Mouse (Mus musculus) heart, embryonic 10.5 days (tissue): Measurements from ENCODE around the gene Alox8. TPM values are rescaled to one million over a fixed set of nuclear protein-coding genes. Genes with fewer than 3 reads are reported as not detected.

ENCODE experiments used
- DNase-seq: peaks from one replicate; pipeline ENCODE4 v3.0.0-alpha.2; 2017; ENCODE audit warnings: low spot score
- H3K27ac ChIP-seq: fragments of 300-500 bp; sonication (generic); 2 replicates; pipeline ENCODE4 v1.5.1; 2016; ENCODE audit warnings: mild to moderate bottlenecking
- H3K27me3 ChIP-seq: fragments of 300-500 bp; sonication (generic); 2 replicates; pipeline ENCODE4 v1.6.1; 2016; ENCODE audit warnings: mild to moderate bottlenecking; ENCODE audit not compliant: poor library complexity, insufficient read depth, severe bottlenecking
- H3K36me3 ChIP-seq: fragments of 300-500 bp; sonication (generic); 2 replicates; pipeline ENCODE4 v1.6.1; 2016; ENCODE audit warnings: mild to moderate bottlenecking, moderate library complexity
- H3K4me1 ChIP-seq: fragments of 300-500 bp; sonication (generic); 2 replicates; pipeline ENCODE4 v1.6.1; 2016; ENCODE audit warnings: mild to moderate bottlenecking
- H3K4me3 ChIP-seq: fragments of 300-500 bp; sonication (generic); 2 replicates; pipeline ENCODE4 v1.5.1; 2016; ENCODE audit warnings: mild to moderate bottlenecking, moderate library complexity
- H3K9me3 ChIP-seq: fragments of 300-500 bp; sonication (generic); 2 replicates; pipeline ENCODE4 v1.6.1; 2016; ENCODE audit warnings: mild to moderate bottlenecking, moderate library complexity
- WGBS: fragments of 180-500 bp; shearing (Covaris S2); methylation state at CpG from one replicate; pipeline ENCODE4 v1.1.7; 2016; 5-methylcytosine and 5-hydroxymethylcytosine counted together
- polyA plus RNA-seq: library from polyadenylated mRNA; unstranded; fragments of >200 nt; fragmentation: Nextera tagmentation; extraction: Ambion mirVana; gene quantifications from 2 replicates; pipeline ENCODE4 v1.2.1, GENCODE M21; 2016

Alox8 gene
- 1.1 and 1.2 TPM in 2 replicates for polyA plus RNA-seq

DNA sequence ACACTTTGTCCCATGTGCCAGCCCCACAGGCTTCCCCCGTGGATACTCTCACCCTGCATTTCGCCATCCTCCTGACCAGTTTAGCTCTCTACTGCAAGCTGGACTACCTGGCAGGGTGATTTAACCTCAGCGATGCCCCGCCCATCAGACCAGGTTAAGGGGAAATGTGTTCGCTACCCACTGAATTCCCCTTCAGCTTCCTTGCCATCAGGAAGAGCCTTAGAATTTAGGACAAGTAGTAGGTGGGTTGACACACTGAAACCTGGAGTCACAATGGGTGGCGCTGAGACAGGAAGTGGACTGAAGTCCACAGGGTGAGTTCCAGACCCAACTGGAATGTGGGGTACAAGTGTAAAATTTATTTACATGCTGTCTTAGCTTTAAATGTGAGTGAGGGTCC, at the start of gene Alox8:
Gene Alox8 (minus strand): TSS at position 101 of the 400 bp plus-strand sequence.
- H3K9me3 ChIP-seq, result no peaks in the 10 kb centered on the region
- peak within 1 kb of the TSS; percentile 13; the same call in 1 of the 2 replicates for H3K27ac ChIP-seq
- no peaks in the 10 kb centered on the region for H3K36me3 ChIP-seq
- 34% methylated on average over 6 of the region's 6 CpGs for WGBS
- no peak for DNase-seq
- peaks cover 28% of the 10 kb centered on the region for H3K4me1 ChIP-seq
- peaks cover 50% of the 10 kb centered on the region for H3K27me3 ChIP-seq
- peak within 1 kb of the TSS; percentile 56 for H3K4me3 ChIP-seq

DNA sequence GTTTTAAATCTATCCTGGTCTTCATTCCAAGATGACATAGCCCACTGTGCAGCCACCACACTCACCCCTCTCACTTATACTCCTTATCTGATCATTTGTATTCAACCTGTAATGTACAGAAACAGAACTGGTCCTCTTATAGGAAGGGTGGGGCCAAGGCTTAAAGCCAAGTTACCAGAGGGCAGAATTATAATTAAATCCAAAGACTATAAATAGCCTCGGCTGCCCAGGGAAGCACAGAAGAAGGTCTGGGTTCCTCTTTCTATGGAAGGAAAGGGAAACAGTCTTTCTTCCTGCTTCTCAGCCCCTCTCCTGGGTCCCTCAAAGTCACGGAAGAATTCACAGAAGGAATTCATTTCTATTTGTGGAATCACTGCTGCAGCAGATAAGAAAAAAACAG, 48.0 kb upstream of the Alox8 start:
- Histone ChIP-seq H3K4me3 (no peak overlapping the region), H3K27ac (no peak overlapping the region; the same call in 1 of the 2 replicates), H3K4me1 (peaks cover 15% of the 10 kb centered on the region), H3K9me3 (no peaks in the 10 kb centered on the region), H3K27me3 (peaks cover 8% of the 10 kb centered on the region), H3K36me3 (no peaks in the 10 kb centered on the region)
- WGBS, result 17% methylated on average over 2 of the region's 2 CpGs
- no peak for DNase-seq

DNA sequence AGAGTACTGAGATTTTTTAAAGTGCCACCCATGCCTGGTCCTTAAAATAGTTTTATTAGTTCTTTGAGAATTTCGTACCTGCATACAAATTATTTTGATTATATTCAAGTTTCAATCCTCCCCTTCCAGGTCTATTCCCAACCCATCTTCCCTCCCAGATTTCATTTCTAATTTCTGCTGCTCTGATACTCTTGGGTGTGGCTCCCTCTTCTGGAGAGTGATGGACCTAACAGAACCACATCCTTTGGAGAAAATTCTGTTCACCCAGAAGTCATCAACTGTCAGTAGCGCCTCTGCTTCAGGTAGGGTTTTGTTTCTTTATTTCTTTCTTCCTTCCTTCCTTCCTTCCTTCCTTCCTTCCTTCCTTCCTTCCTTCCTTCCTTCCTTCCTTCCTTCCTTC, 47.3 kb upstream of the Alox8 start:
- Histone ChIP-seq H3K4me1 (peaks cover 15% of the 10 kb centered on the region), H3K36me3 (no peaks in the 10 kb centered on the region), H3K9me3 (no peaks in the 10 kb centered on the region), H3K27ac (no peak overlapping the region), H3K4me3 (no peak overlapping the region), H3K27me3 (peaks cover 8% of the 10 kb centered on the region)
- WGBS, result 16% methylated on average over 2 of the region's 2 CpGs
- DNase-seq, result no peak

DNA sequence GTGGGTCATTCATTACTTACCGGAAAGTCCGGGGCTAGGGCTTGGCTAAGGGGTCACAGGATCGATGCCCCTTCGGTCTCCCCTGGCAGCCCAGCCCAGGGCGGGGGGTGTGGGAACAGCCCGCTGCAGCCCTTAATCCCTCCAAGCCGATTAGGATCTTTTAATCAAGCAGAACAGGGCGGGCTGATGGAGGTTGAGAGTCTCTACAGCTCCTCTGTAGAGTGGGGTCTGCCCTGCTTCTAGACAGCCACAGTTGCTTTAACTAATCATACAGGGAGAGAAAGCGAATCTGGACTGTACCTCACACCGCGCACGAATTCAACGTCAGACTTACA, 39.2 kb upstream of the Alox8 start, which contains the start of gene Gucy2e:
Gene Gucy2e (minus strand): TSS at position 111 of the 335 bp plus-strand sequence.
- peak within 1 kb of the TSS; percentile 62 for H3K4me3 ChIP-seq
- 16% methylated on average over 13 of the region's 13 CpGs for WGBS
- peaks cover 27% of the 10 kb centered on the region for H3K4me1 ChIP-seq
- H3K27ac ChIP-seq, result peak within 1 kb of the TSS; percentile 65
- no peaks in the 10 kb centered on the region for H3K36me3 ChIP-seq
- no peak for DNase-seq
- H3K9me3 ChIP-seq, result no peaks in the 10 kb centered on the region
- peaks cover 69% of the 10 kb centered on the region for H3K27me3 ChIP-seq

DNA sequence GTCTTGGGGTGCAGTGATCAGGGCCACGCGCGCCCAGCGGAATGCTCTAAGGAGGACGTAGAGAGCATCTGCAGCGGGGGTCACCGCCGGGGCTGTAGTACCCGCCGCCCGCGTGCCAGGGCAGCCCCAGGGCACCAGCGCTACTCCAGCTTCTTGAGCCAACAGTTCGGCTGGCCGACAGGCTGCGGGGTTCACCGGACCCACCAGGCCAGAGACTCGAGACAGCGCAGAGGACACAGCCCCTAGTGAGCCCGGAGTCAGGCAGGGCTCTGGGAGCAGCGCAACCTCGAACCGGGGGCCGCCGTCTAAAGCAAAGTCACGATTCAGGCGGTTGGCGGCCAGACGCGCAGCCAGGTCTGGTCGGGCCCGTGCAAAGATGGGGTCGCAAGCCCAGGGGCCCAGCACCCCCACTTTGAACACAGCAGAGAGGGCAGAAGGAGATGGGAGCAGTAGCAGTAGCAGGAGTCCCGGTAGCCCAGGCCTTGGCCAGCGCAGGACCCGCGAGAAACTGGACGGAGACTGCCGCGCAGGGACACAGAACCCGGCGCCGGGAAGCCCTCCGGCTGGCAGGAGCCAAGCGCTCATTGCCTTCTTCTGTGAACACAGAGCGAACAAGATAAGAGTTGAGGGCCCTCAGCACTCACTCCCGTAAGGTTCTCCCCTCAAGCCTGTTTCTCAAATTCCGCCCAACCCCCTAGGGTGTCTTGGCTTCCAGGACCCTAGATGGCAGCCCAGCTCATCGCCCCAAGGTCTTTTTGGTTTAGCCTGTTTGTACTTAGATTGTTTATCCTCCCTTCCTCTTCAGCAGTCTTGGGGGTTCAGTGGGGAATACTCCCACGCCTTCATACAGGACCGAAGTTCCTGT, 38.6 kb upstream of the Alox8 start:
- Histone ChIP-seq H3K4me3 (peak overlapping the region; percentile 62), H3K27ac (peak overlapping the region; percentile 65), H3K9me3 (no peaks in the 10 kb centered on the region), H3K4me1 (peaks cover 28% of the 10 kb centered on the region), H3K36me3 (no peaks in the 10 kb centered on the region), H3K27me3 (peaks cover 72% of the 10 kb centered on the region)
- DNase-seq, result no peak
- WGBS, result 2% methylated on average over 51 of the region's 51 CpGs

DNA sequence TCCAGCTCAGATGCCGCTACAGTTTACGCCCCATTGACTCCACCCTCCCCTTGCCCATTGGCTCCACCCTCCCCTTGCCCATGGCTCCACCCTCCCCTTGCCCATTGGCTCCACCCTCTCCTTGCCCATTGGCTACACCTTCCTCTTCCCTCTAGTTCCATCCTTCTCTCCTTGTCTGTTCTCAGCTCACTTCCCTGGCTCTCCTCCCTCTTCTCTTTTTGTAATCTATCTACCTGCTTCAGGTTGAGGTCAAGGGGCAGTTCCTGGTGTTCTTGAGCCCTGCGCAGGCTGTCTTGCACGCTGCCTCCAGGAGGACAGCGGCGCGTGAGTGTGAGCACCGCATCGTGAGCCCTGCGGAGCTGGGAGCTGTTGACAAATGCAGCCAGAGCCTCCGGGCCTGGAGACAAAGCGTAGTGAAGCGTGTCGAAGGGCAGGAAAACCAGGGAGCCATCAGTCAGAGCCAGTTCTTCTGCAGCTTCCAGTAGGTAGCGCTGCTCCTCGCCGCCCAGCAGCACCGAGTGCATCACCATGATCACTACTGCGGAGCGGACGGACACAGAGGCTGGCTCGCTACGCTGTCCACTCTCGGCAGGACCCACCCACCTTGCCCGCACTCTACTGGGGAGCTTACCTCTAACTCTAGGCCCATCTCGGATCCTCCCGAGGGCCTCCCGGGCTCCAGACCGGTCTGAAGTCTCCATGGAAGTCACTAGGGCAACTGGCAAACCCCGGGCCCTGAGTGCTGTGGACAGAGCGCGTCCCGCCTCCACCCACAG, 37.8 kb upstream of the Alox8 start:
- H3K4me3 ChIP-seq, result peak overlapping the region; percentile 62
- no peaks in the 10 kb centered on the region for H3K9me3 ChIP-seq
- no peaks in the 10 kb centered on the region for H3K36me3 ChIP-seq
- peaks cover 28% of the 10 kb centered on the region for H3K4me1 ChIP-seq
- H3K27me3 ChIP-seq, result peaks cover 75% of the 10 kb centered on the region
- peak; percentile 88 for DNase-seq
- WGBS, result under 1% methylated on average over 33 of the region's 33 CpGs
- H3K27ac ChIP-seq, result peak overlapping the region; percentile 65

DNA sequence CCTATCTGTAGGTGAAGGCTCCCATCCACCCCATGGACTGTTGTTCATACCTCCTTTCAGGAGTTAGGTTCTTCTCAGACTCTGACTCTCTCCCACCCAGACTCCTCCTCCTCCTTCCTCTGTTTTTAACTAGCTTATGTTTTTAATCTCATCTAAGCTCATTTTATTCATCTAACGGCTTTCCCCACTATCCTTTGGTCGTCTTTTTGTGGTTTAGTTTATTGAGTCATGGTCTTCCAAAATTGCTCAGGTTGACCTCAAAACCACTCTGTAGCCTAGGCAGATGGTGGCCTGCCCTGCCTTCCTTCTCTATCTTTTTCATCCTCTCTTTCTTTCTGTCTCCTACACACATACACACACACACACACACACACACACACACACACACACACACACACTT, 35.5 kb upstream of the Alox8 start:
- DNase-seq, result no peak
- Histone ChIP-seq H3K4me1 (peaks cover 28% of the 10 kb centered on the region), H3K4me3 (no peak overlapping the region), H3K27me3 (peaks cover 82% of the 10 kb centered on the region), H3K9me3 (no peaks in the 10 kb centered on the region), H3K27ac (no peak overlapping the region), H3K36me3 (no peaks in the 10 kb centered on the region)
- WGBS, result 78% methylated on average over 2 of the region's 2 CpGs

DNA sequence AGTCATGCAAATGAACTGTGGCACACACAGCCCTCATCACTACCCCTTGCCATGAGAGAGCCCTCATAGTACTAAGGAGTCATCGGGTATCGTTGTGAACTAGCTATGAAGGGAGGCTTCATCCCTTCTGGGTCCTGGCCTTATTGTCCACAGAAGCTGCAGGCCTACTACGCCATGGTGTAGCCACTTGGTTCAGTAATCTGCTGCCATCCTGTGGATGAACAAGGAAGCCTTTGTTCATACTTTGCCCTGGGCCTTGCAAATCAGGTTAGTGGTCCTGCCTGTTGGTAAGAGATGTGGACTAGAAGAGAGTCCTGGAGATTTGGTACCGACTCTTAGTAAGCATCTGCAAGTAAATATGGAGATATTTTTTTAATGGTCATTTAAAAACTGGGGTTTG, 32.8 kb upstream of the Alox8 start:
- Histone ChIP-seq H3K9me3 (no peaks in the 10 kb centered on the region), H3K36me3 (no peaks in the 10 kb centered on the region), H3K27me3 (peaks cover 70% of the 10 kb centered on the region), H3K4me3 (no peak overlapping the region), H3K4me1 (peaks cover 18% of the 10 kb centered on the region), H3K27ac (no peak overlapping the region)
- no peak for DNase-seq
- WGBS, result 73% methylated on average over 4 of the region's 4 CpGs

DNA sequence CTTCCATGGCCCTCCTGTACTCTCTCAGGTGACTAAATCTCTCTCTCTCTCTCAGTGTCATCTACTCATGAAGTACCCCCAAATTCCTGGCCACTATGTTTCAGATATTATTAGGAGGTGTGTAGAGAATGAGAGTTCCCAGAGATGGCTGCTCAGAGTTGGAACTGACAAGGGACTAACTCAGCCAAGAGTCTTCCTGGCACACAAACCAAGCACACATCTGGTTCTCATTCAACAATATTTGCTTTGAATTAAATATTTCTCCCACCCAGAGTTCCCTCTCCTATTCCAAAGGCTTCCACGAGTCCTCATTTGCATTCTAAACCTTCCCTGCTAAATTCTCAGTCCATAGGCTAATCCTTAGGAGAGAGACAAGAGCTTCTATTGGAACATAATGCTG, 28.1 kb upstream of the Alox8 start:
- Histone ChIP-seq H3K27me3 (peaks cover 46% of the 10 kb centered on the region), H3K9me3 (0 out of 2 replicates have a peak, but pooled peaks cover 6% of the 10 kb centered on the region), H3K36me3 (no peaks in the 10 kb centered on the region), H3K4me1 (peaks cover 21% of the 10 kb centered on the region; the same call in 1 of the 2 replicates), H3K27ac (no peak overlapping the region), H3K4me3 (no peak overlapping the region)
- DNase-seq, result no peak
- 76% methylated on average over 1 of the region's 1 CpGs for WGBS

DNA sequence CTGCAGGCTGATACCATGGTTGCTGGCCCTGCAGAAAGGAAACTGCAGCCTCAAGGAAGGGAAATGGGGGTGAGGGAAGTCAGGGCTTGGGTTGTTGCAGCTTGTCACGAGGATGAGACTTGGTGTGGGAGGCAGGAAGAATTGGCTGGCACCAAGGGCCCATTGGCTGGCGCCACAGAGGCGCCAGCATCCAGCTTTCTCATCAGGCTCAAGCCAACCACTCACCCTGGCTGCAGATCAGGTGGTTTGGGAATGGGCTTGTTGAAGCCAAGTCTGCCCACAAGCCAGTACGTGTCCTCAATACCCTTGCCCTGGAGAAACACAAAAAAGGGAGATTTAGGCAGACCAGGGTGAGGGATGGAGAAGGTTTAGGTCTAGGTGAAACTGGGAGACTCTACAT, 25.5 kb upstream of the Alox8 start:
- H3K27ac ChIP-seq, result no peak overlapping the region
- 0 out of 2 replicates have a peak, but pooled peaks cover 6% of the 10 kb centered on the region for H3K9me3 ChIP-seq
- no peak overlapping the region for H3K4me3 ChIP-seq
- H3K36me3 ChIP-seq, result no peaks in the 10 kb centered on the region
- DNase-seq, result no peak
- H3K4me1 ChIP-seq, result peaks cover 23% of the 10 kb centered on the region; the same call in 1 of the 2 replicates
- peaks cover 40% of the 10 kb centered on the region for H3K27me3 ChIP-seq
- 80% methylated on average over 4 of the region's 4 CpGs for WGBS

DNA sequence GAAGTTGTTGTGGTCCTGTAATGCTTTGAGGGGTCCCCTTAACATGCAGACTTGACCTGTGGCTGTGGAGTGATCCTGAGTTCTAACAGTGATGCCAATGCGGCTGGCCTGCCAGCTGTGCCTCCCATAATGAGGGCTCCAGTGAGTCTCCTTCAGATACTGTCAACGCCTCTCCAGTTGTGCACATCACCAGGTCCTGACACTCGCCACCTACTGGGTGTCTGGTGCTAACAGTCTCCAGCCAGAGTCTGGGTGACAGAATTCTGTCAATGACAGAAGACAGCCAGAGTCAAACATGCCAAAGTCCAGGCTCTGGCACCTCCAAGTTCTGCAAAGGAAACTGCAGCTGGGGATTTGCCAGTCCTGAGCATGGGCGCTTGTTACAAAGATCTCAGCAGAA, 23.4 kb upstream of the Alox8 start:
- H3K27ac ChIP-seq, result no peak overlapping the region
- no peaks in the 10 kb centered on the region for H3K36me3 ChIP-seq
- peak; percentile 88 for DNase-seq

DNA sequence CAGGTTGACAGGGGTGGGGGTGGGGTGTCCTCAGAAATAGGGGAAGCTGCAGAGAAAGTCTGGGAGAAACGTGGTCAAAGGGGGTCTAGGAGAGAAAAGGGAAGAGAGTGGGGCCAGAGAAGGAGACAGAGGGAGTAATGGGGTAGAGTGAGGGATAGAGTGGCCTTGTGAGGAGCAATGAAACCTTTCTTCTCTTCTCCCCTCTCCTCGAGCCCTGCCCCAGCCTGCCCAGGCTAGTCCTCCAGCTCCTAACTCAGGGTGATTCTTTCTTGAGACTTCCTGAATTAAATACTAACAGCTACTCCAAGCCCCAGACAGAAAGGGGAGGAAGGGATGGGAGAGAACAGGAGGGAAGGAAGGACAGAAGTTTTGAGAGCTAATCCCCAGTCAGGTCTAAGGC, 21.0 kb upstream of the Alox8 start:
- Histone ChIP-seq H3K27ac (no peak overlapping the region), H3K36me3 (no peaks in the 10 kb centered on the region), H3K9me3 (0 out of 2 replicates have a peak, but pooled peaks cover 1% of the 10 kb centered on the region), H3K27me3 (peaks cover 30% of the 10 kb centered on the region), H3K4me3 (no peak overlapping the region), H3K4me1 (peaks cover 20% of the 10 kb centered on the region; the same call in 1 of the 2 replicates)
- 62% methylated on average over 1 of the region's 2 CpGs for WGBS
- DNase-seq, result peak; percentile 61

More for the DNA sequence above, 23.4 kb upstream of the Alox8 start:
- 40% methylated on average over 4 of the region's 4 CpGs for WGBS
- Histone ChIP-seq H3K4me1 (peaks cover 20% of the 10 kb centered on the region; the same call in 1 of the 2 replicates), H3K9me3 (0 out of 2 replicates have a peak, but pooled peaks cover 6% of the 10 kb centered on the region), H3K4me3 (no peak overlapping the region), H3K27me3 (peaks cover 33% of the 10 kb centered on the region; the same call in 1 of the 2 replicates)

DNA sequence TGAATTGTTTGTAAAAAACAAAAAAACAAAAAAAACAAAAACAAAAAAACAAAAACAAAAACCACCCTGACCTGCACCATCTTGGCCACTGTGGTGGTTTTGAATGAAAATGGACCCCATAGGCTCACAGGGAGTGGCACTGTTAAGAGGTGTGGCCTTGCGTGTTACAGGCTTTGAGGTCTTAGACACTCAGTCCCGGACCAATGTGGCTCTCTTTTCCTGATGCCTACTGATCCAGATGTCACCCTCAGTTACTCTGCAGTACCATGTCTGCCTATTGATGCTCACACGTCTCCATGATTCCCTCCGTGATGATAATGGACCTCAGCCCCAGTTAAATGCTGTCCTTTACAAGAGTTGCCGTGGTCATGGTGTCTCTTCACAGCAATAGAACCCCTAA, 19.8 kb upstream of the Alox8 start:
- peak; percentile 62 for DNase-seq
- 82% methylated on average over 5 of the region's 5 CpGs for WGBS
- no peak overlapping the region for H3K27ac ChIP-seq
- no peaks in the 10 kb centered on the region for H3K9me3 ChIP-seq
- peaks cover 28% of the 10 kb centered on the region for H3K27me3 ChIP-seq
- peaks cover 19% of the 10 kb centered on the region; the same call in 1 of the 2 replicates for H3K4me1 ChIP-seq
- no peak overlapping the region for H3K4me3 ChIP-seq
- H3K36me3 ChIP-seq, result no peaks in the 10 kb centered on the region
